Mouse (Mus musculus): ENCODE measurements at regions not wholly inside any gene's neighbourhood (a gene's known extent, or its start where the extent isn't known, plus 50 kb on each side); places are given as distances from the start of the nearest gene placed in this dataset.

DNA sequence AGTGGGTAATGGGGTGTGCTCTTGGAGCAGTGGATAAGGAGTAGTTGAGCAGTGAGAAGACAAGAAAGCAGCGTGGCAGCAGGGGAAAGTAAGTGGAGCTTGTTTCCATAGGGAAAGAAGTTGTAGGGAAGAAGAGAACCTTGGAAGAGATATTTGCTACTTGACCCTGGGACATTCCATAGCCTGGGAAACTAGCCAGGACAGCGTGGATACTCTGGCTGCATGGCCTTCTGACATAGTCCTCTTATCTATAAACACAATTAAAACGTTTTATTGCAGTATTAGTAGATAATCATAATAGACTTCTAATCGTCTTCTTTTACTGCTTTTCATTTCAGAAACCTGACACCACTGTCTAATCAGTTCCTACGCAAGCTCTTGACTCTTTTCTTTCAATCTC lies 207.4 kb upstream of the Gm6812 start:
- Histone ChIP-seq H3K27me3 (ENCODE audit: control insufficient read depth, insufficient read depth, low read length) (no peaks in the 10 kb centered on the region), H3K36me3 (ENCODE audit: control insufficient read depth, insufficient read depth, low read length) (no peaks in the 10 kb centered on the region), H3K4me3 (no peak overlapping the region), H3K79me2 (replicated peaks; ENCODE audit: control insufficient read depth, insufficient read depth, low read length) (no peaks in the 10 kb centered on the region), H3K9ac (ENCODE audit: low read depth, low read length) (no peak overlapping the region), H3K27ac (no peak overlapping the region), H3K4me1 (ENCODE audit: control insufficient read depth, insufficient read depth, low read length) (no peaks in the 10 kb centered on the region)
- intact Hi-C loops (cut with DNase I), result no loop called here
- no peak for TF ChIP-seq POLR2A (IDR thresholded peaks at IDR 0.05; ENCODE audit: insufficient read depth, low read depth, low read length)
- TF ChIP-seq EP300 (IDR thresholded peaks at IDR 0.05; ENCODE audit: insufficient read depth, low read depth, low read length), result no peak
- no peak for TF ChIP-seq CTCF (IDR thresholded peaks at IDR 0.05)
- peak in 1 of 2 experiments; percentile 2 for DNase-seq
- WGBS, result 24% methylated on average over 5 of the region's 5 CpGs
